9 mouse cellular contexts compared by ENCODE assay signal in the genomic region with DNA sequence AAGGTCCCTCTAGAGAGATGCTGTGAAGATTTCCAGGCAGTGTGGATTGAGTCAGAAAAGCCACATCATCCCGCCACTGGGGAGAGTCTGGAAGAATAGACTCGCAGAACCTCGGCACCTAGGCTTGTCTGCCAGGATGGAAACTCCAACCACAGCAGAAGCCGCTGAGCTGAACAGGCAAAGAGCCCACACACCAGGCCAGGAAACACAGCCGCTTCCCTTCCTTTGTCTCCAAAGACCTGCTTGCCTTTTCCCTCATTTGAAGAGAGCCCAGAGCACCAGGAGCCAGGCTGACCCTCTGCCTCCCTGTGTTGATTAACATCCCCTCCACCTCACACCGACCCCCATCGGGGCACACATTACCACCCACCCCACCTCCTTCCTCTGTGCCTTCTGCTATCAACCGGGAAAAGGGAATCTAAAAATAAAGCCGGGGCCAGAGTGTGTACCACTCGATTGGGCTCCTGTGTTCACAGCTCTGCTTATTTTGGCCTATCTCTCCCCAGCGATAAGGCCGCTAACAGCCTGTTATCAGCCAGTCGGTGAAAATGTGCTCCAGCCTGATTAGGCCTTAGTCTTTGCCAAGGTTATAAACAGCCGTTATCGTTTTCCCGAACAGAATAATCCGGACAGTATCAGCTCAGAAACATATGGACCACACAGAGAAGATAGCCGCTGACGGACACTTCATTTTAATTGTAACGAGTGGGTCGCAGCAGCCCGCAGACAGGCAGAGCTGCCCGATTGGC.
DNase-seq lines count a peak whose midpoint lies in the region; ATAC-seq and TF ChIP-seq lines count a peak whose summit lies in the region.
"Had no signal": no experiment of that assay in that cellular context is flagged by ENCODE, and none has a peak within 500 bp of the region (broad histone marks: within the 10 kb centered on the region; RNA-seq: fewer than 3 reads in every experiment).

No protein-coding gene starts in this region.

- WGBS in heart, embryonic 12.5 days = 1% methylated on average over 23 of the region's 23 CpGs
- WGBS in lung, embryonic 14.5 days = 20% methylated on average over 23 of the region's 23 CpGs
- 17% methylated on average over 23 of the region's 23 CpGs for WGBS in olfactory bulb, adult 2 months

- H3K4me2 ChIP-seq in heart, embryonic 12.5 days = peak overlapping the region; percentile 54
- peak overlapping the region; percentile 21; the same call in 1 of the 2 replicates for H3K4me2 ChIP-seq in lung, embryonic 14.5 days

- no peaks in the 10 kb centered on the region for H3K36me3 ChIP-seq in heart, embryonic 12.5 days
- peaks cover 4% of the 10 kb centered on the region; the same call in 1 of the 2 replicates for H3K36me3 ChIP-seq in lung, embryonic 14.5 days (ENCODE audit: insufficient read depth)
- H3K36me3 ChIP-seq: G1E had no signal

- DNase-seq in spleen, adult 12 weeks (ENCODE audit: low spot score) = peak; percentile 71
- no peak for DNase-seq in spleen, adult 18-20 months
- DNase-seq in layer of hippocampus, adult 2 months (ENCODE audit: low spot score in 2 of 2) = peak in 1 of 2 experiments; percentile 40
- peak; percentile 61 for DNase-seq in lung, embryonic 14.5 days
- DNase-seq in thymus, postnatal 14 days = no peak

- peak overlapping the region; percentile 0; the same call in 1 of the 2 replicates for H3K4me3 ChIP-seq in heart, embryonic 12.5 days
- H3K4me3 ChIP-seq in layer of hippocampus, adult 2 months = peak overlapping the region; percentile 9; the same call in 1 of the 2 replicates
- no peak overlapping the region for H3K4me3 ChIP-seq in lung, embryonic 14.5 days (ENCODE audit: low read depth, low read length)
- H3K4me3 ChIP-seq in olfactory bulb, adult 2 months (ENCODE audit: insufficient read depth, low read depth, low read length) = no peak overlapping the region

- peak overlapping the region; percentile 55 for H3K9ac ChIP-seq in heart, embryonic 12.5 days
- H3K9ac ChIP-seq in lung, embryonic 14.5 days = 0 out of 2 replicates have a peak overlapping the region, but pooled peaks have one; percentile 17

- no peak for TF ChIP-seq CTCF in layer of hippocampus, adult 2 months (conservative IDR thresholded peaks at IDR 0.05)
- no peak for TF ChIP-seq CTCF in lung, embryonic 14.5 days (IDR thresholded peaks at IDR 0.05; ENCODE audit: low read depth)
- TF ChIP-seq CTCF in olfactory bulb, adult 2 months (IDR thresholded peaks at IDR 0.05; ENCODE audit: insufficient read depth, low read depth, low read length) = no peak

- H3K27ac ChIP-seq in heart, embryonic 12.5 days (ENCODE audit: poor library complexity, severe bottlenecking) = peak overlapping the region; percentile 90
- H3K27ac ChIP-seq in layer of hippocampus, adult 2 months = peak overlapping the region; percentile 87
- peak overlapping the region; percentile 83 for H3K27ac ChIP-seq in lung, embryonic 14.5 days (ENCODE audit: low read depth)
- H3K27ac ChIP-seq in olfactory bulb, adult 2 months (ENCODE audit: insufficient read depth, low read depth, low read length) = peak overlapping the region; percentile 65; the same call in 1 of the 2 replicates

- no peaks in the 10 kb centered on the region for H3K9me3 ChIP-seq in heart, embryonic 12.5 days (replicated peaks)
- no peaks in the 10 kb centered on the region for H3K9me3 ChIP-seq in lung, embryonic 14.5 days (ENCODE audit: low read depth, low read length)

- no peak for TF ChIP-seq POLR2A in olfactory bulb, adult 2 months (IDR thresholded peaks at IDR 0.05; ENCODE audit: insufficient read depth, low read depth, low read length)

- peaks cover 95% of the 10 kb centered on the region for H3K4me1 ChIP-seq in heart, embryonic 12.5 days (replicated peaks)
- H3K4me1 ChIP-seq in lung, embryonic 14.5 days (ENCODE audit: insufficient read depth) = peaks cover 46% of the 10 kb centered on the region
- peaks cover 41% of the 10 kb centered on the region for H3K4me1 ChIP-seq in olfactory bulb, adult 2 months (ENCODE audit: control insufficient read depth, insufficient read depth, low read length)

- ATAC-seq in erythroblast, adult 5-6 weeks (replicated peaks; ENCODE audit: low FRiP score, poor library complexity, severe bottlenecking) = peak; percentile 79
- peak; percentile 92 for ATAC-seq in heart, embryonic 12.5 days (ENCODE audit: insufficient number of reproducible peaks, low FRiP score)
- peak; percentile 59 for ATAC-seq in lung, embryonic 14.5 days (ENCODE audit: insufficient read depth)

- H3K27me3 ChIP-seq in heart, embryonic 12.5 days (replicated peaks) = no peaks in the 10 kb centered on the region
- no peaks in the 10 kb centered on the region for H3K27me3 ChIP-seq in lung, embryonic 14.5 days (ENCODE audit: insufficient read depth, low read length)

Comparison
In these comparisons a context has a peak if more than half of its experiments do, and no peak if none do; other contexts are left out.
1. DNase-seq: peak in spleen, adult 12 weeks (single experiment) and lung, embryonic 14.5 days (single experiment); none in spleen, adult 18-20 months (0 of 2) and thymus, postnatal 14 days (single experiment).
2. H3K4me3 ChIP-seq: peak in heart, embryonic 12.5 days (single experiment) and layer of hippocampus, adult 2 months (single experiment); none in lung, embryonic 14.5 days (single experiment) and olfactory bulb, adult 2 months (single experiment).
3. Peak in every context shown above with its lines, with median percentiles within 50 percentile points of each other: ATAC-seq and H3K27ac ChIP-seq.